In the genomic region with DNA sequence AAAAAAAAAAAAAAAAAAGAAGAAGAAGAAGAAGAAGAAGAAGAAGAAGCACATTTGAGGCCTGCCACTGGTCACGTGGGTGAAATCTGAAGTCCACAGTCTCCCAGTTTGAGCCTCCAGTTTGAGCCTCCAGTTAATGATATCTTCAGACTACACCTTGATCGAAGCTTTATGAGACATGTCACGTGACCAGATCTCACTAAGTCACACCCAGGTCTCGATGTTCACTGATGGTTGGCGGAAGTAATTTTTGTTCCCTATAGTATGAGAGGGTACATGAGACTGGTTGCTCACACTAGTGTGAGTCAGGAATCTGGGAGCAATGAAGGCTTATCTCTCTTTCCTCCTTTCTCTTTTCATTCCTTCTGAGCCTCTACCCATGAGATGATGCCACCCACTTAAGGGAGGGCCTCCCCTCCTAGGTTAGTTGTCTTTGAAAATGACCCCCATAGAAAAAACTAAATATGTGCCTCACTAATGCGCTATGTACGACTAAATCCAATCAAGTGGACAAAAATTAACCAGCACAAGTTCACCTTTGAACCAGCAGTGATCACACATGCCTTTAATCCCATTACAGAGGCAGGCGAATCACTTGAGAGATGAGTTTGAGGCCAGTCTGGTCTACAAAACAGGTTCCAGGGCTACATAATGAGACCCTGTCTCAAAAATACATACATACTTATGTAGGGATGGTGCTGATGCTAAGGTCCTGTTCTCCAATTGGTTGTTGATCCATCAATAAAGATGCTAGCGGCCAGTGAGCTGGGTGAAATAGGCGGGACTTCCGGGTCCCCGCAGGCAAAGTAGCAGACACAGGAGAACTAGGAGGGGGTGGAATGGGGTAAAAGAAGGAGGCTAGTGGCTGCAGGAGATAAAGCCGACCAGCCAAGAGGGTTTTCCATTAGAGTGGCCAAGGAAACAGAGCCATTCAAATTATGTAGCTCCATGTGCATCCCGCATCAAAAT, we compare ENCODE assay signal across 27 mouse cellular contexts.
A peak's percentile ranks its signal among the peaks of the same experiment; 100 is the strongest.
DNase-seq lines count a peak whose midpoint lies in the region; ATAC-seq and TF ChIP-seq lines count a peak whose summit lies in the region.
"Had no signal": no experiment of that assay in that cellular context is flagged by ENCODE, and none has a peak within 500 bp of the region (broad histone marks: within the 10 kb centered on the region; RNA-seq: fewer than 3 reads in every experiment).

No protein-coding gene starts in this region.

- H3K9ac ChIP-seq in kidney, embryonic 15.5 days: no peak overlapping the region
- 0 out of 2 replicates have a peak overlapping the region, but pooled peaks have one; percentile 45 for H3K9ac ChIP-seq in liver, adult 2 months (ENCODE audit: low read depth, low read length)
- H3K9ac ChIP-seq in liver, embryonic 11.5 days (ENCODE audit: low read depth, low read length): no peak overlapping the region
- H3K9ac ChIP-seq: hindbrain, embryonic 12.5 days; intestine, embryonic 15.5 days; limb, embryonic 15.5 days; liver, embryonic 15.5 days; lung, embryonic 14.5 days had no signal

- H3K36me3 ChIP-seq in kidney, adult 2 months (ENCODE audit: control insufficient read depth, insufficient read depth, low read length): no peaks in the 10 kb centered on the region
- H3K36me3 ChIP-seq in kidney, embryonic 15.5 days: no peaks in the 10 kb centered on the region
- H3K36me3 ChIP-seq in liver, adult 2 months (ENCODE audit: control insufficient read depth, insufficient read depth, low read length): no peaks in the 10 kb centered on the region
- no peaks in the 10 kb centered on the region for H3K36me3 ChIP-seq in liver, embryonic 11.5 days (ENCODE audit: control insufficient read depth, insufficient read depth, low read length)
- no peaks in the 10 kb centered on the region for H3K36me3 ChIP-seq in G1E (replicated peaks)
- H3K36me3 ChIP-seq: hindbrain, embryonic 12.5 days; intestine, embryonic 15.5 days; limb, embryonic 10.5 days; limb, embryonic 15.5 days; liver, embryonic 15.5 days had no signal

- H3K27ac ChIP-seq in kidney, adult 2 months (ENCODE audit: insufficient read depth, low read depth, low read length): peak overlapping the region; percentile 96
- H3K27ac ChIP-seq in kidney, embryonic 15.5 days: no peak overlapping the region
- H3K27ac ChIP-seq in liver, adult 2 months (replicated peaks; ENCODE audit: insufficient read depth, low read depth, low read length): peak overlapping the region; percentile 79
- H3K27ac ChIP-seq in liver, embryonic 11.5 days (ENCODE audit: low read depth, low read length): no peak overlapping the region
- H3K27ac ChIP-seq: hindbrain, embryonic 12.5 days; hindbrain, postnatal 0 days; intestine, embryonic 15.5 days; limb, embryonic 10.5 days; limb, embryonic 15.5 days; liver, embryonic 15.5 days had no signal

- H3K4me2 ChIP-seq in kidney, embryonic 15.5 days: no peak overlapping the region
- no peak overlapping the region for H3K4me2 ChIP-seq in liver, embryonic 11.5 days
- H3K4me2 ChIP-seq: heart, embryonic 11.5 days; hindbrain, embryonic 12.5 days; intestine, embryonic 15.5 days; limb, embryonic 15.5 days; liver, embryonic 15.5 days; lung, embryonic 14.5 days had no signal

- TF ChIP-seq POLR2A in kidney, adult 2 months (IDR thresholded peaks at IDR 0.05; ENCODE audit: low read depth, low read length): no peak
- TF ChIP-seq POLR2A in liver, adult 2 months (IDR thresholded peaks at IDR 0.05; ENCODE audit: extremely low read depth, insufficient read depth, low read length): no peak

- H3K4me3 ChIP-seq in kidney, adult 2 months (ENCODE audit: insufficient read depth, low read depth, low read length): peak overlapping the region; percentile 30
- H3K4me3 ChIP-seq in kidney, embryonic 15.5 days (replicated peaks): no peak overlapping the region
- H3K4me3 ChIP-seq in liver, adult 2 months (ENCODE audit: insufficient read depth, low read depth, low read length): no peak overlapping the region
- no peak overlapping the region for H3K4me3 ChIP-seq in liver, embryonic 11.5 days (ENCODE audit: low read depth, low read length)
- H3K4me3 ChIP-seq in G1E (ENCODE audit: low read depth, low read length): no peak overlapping the region
- H3K4me3 ChIP-seq: hindbrain, embryonic 12.5 days; intestine, embryonic 15.5 days; limb, embryonic 10.5 days; limb, embryonic 15.5 days; liver, embryonic 15.5 days had no signal

- no peak for TF ChIP-seq CTCF in kidney, adult 2 months (conservative IDR thresholded peaks at IDR 0.05; ENCODE audit: insufficient read depth, insufficient read length, low read depth, low read length)
- TF ChIP-seq CTCF in liver, adult 2 months (IDR thresholded peaks at IDR 0.05; ENCODE audit: low read depth, low read length): no peak
- TF ChIP-seq CTCF in G1E (IDR thresholded peaks at IDR 0.05; ENCODE audit: low read depth, low read length): no peak

- no peaks in the 10 kb centered on the region for H3K79me2 ChIP-seq in liver, adult 2 months (ENCODE audit: control insufficient read depth, insufficient read depth, low read length)

- H3K4me1 ChIP-seq in kidney, adult 2 months (ENCODE audit: control insufficient read depth, insufficient read depth, low read length): no peaks in the 10 kb centered on the region; the same call in 1 of the 2 replicates
- no peaks in the 10 kb centered on the region for H3K4me1 ChIP-seq in kidney, embryonic 15.5 days
- H3K4me1 ChIP-seq in liver, adult 2 months (ENCODE audit: control insufficient read depth, insufficient read depth, low read length): peaks cover 8% of the 10 kb centered on the region
- H3K4me1 ChIP-seq in liver, embryonic 11.5 days (replicated peaks; ENCODE audit: control insufficient read depth, insufficient read depth, low read length): no peaks in the 10 kb centered on the region
- peaks cover 11% of the 10 kb centered on the region for H3K4me1 ChIP-seq in G1E (ENCODE audit: insufficient read depth, low read depth, low read length)
- H3K4me1 ChIP-seq: hindbrain, embryonic 12.5 days; intestine, embryonic 15.5 days; limb, embryonic 10.5 days; limb, embryonic 15.5 days; liver, embryonic 15.5 days had no signal

- no peak for ATAC-seq in kidney, embryonic 15.5 days (replicated peaks; ENCODE audit: low FRiP score)
- no peak for ATAC-seq in liver, embryonic 11.5 days (replicated peaks; ENCODE audit: low FRiP score)
- peak; percentile 45; the same call in 1 of the 2 replicates for ATAC-seq in G1E (ENCODE audit: extremely low read depth, insufficient number of reproducible peaks, low FRiP score, poor library complexity, severe bottlenecking)
- ATAC-seq: activated CD4-positive, CD25-positive, alpha-beta regulatory T cell, adult 4 months; forebrain, embryonic 14.5 days; hindbrain, postnatal 0 days; intestine, embryonic 15.5 days had no signal

- H3K9me3 ChIP-seq in kidney, embryonic 15.5 days (replicated peaks): no peaks in the 10 kb centered on the region
- H3K9me3 ChIP-seq in liver, embryonic 11.5 days (ENCODE audit: control insufficient read depth, low read length): no peaks in the 10 kb centered on the region
- H3K9me3 ChIP-seq in G1E (replicated peaks): no peaks in the 10 kb centered on the region
- H3K9me3 ChIP-seq: hindbrain, embryonic 12.5 days; intestine, embryonic 15.5 days; limb, embryonic 10.5 days; limb, embryonic 15.5 days; liver, embryonic 15.5 days had no signal

- no peaks in the 10 kb centered on the region for H3K27me3 ChIP-seq in kidney, adult 2 months (replicated peaks; ENCODE audit: control insufficient read depth, insufficient read depth, low read length)
- H3K27me3 ChIP-seq in kidney, embryonic 15.5 days: no peaks in the 10 kb centered on the region
- H3K27me3 ChIP-seq in liver, adult 2 months (ENCODE audit: control insufficient read depth, insufficient read depth, low read length): no peaks in the 10 kb centered on the region
- no peaks in the 10 kb centered on the region for H3K27me3 ChIP-seq in liver, embryonic 11.5 days (replicated peaks; ENCODE audit: control insufficient read depth, insufficient read depth, low read length)
- H3K27me3 ChIP-seq in G1E (ENCODE audit: insufficient read depth, low read length): 0 out of 2 replicates have a peak, but pooled peaks cover 6% of the 10 kb centered on the region
- H3K27me3 ChIP-seq: hindbrain, embryonic 12.5 days; intestine, embryonic 15.5 days; limb, embryonic 15.5 days; liver, embryonic 15.5 days had no signal

- DNase-seq in kidney, adult 2 months: peak; percentile 87
- peak; percentile 80 for DNase-seq in liver, adult 2 months (ENCODE audit: extremely low read depth, low read depth, low spot score)
- no peak for DNase-seq in liver, embryonic 11.5 days (ENCODE audit: low spot score)
- DNase-seq in G1E (ENCODE audit: low spot score): no peak
- no peak for DNase-seq in gastrocnemius, postnatal 36 days
- no peak for DNase-seq in adrenal gland, postnatal 10 days
- DNase-seq: adrenal gland, adult 2 months; cerebellum, adult 2 months; cerebellum, postnatal 25 days; gastrocnemius, postnatal 14 days; heart, adult 18-20 months; heart, postnatal 36 days; layer of hippocampus, adult 9-11 months; lung, postnatal 14 days; midbrain, embryonic 14.5 days; thymus, postnatal 25 days had no signal

- intact Hi-C loops in gastrocnemius, postnatal 36 days (cut with DNase I): no loop called here

- 69% methylated on average over 14 of the region's 14 CpGs for WGBS in kidney, adult 2 months
- 88% methylated on average over 14 of the region's 14 CpGs for WGBS in kidney, embryonic 15.5 days
- WGBS in liver, adult 2 months: 80% methylated on average over 14 of the region's 14 CpGs
- WGBS in liver, embryonic 11.5 days: 80% methylated on average over 14 of the region's 14 CpGs

Comparison
In these comparisons a context has a peak if more than half of its experiments do, and no peak if none do; other contexts are left out.
1. DNase-seq: peak in kidney, adult 2 months (single experiment) and liver, adult 2 months (single experiment); none in liver, embryonic 11.5 days (single experiment), G1E (single experiment), gastrocnemius, postnatal 36 days (0 of 2) and adrenal gland, postnatal 10 days (single experiment).
2. H3K27ac ChIP-seq: peak in kidney, adult 2 months (single experiment) and liver, adult 2 months (single experiment); none in kidney, embryonic 15.5 days (single experiment) and liver, embryonic 11.5 days (single experiment).